Mouse (Mus musculus) G1E-ER4 (cell line): ENCODE data around the gene Cer1. TPM values are rescaled to one million over a fixed set of nuclear protein-coding genes. Genes with fewer than 3 reads are reported as not detected.

Experiments
- GATA1 ChIP-seq: IDR thresholded peaks from one replicate; pipeline ENCODE4 v1.8.0; 2012; ENCODE audit warnings: low read length, inconsistent platforms
- polyA plus RNA-seq: library from polyadenylated mRNA; stranded (reverse); fragments of >175 nt; gene quantifications from 2 replicates; pipeline ENCODE4 v1.2.3, GENCODE M21; 2012

The Cer1 gene
- polyA plus RNA-seq, 1 experiment: not detected

DNA sequence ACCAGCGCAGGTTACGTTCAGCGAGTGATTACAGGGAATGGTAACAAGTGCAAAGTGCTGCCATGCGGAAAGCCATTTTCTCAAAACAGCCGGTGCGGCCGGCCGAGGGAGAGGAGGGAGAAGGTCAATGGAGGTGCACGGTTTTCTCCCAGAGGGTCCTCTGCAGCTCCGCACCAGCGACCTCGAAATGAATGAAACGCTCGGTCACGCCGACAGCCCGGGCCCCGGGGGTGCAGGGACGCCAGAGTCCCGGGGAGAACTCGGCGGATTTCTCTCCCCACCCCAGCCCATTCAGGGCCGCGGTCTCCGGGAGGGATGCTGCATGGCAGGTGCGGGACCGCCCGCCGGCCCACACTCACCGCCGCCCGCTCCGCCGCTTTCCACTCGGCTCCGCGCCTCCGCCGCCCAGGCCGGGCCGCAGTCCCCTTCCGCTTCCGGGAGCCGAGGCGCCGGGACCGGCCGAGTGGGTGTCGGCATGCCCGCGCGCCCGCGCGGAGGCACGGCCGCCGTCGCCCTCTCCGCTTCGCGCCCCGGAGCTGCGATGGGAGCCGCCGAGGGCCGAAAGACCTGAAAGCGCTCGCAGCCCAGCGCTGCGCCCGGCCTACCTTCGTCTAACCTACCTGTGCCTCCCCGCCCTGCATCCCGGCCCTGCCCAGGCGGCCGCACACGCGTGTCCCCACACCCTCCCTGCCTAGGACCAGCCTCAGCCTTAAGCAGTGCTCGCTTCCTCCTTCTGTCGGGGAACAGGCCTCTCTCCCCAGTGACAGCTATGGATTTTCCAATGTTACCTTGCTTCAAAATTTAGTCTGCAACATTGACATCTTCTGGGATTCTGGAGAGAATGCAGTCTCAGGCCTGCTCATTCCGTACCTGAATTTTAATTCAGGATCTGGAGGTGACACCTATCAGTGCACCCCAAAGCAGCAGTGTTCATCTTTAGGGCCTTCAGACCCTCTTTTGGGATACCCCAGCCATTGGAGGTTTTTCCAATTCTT, 25.5 kb downstream of the Cer1 start, which contains the start of gene Zdhhc21:
Gene Zdhhc21 (minus strand): TSS at position 828 of the 995 bp plus-strand sequence.
- no peak for TF ChIP-seq GATA1

- no peak for TF ChIP-seq GATA1
These were observed 26.4 kb downstream of the Cer1 start for GRCm38 (mm10) chr4:82858431-82859010.

- TF ChIP-seq GATA1: no peak
These were observed 28.0 kb downstream of the Cer1 start for GRCm38 (mm10) chr4:82856986-82857385.

DNA sequence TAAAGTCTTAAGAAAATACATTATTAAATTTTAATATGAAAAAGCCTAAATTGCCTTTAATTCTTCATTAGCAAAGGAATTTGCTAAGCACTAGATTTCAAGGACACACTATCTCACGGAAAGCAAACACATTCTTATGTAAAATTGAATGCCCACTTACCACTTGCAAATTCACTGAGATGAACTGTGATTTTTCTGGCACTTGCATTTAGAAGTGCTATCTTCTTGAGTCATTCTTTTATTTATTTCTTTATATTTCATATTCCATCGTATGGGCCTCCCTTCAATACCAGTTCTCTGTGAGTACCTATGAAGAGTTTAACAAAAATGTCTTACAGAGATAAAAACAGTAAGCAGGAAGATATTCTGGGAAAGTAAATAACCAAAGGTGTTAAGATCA, 31.1 kb downstream of the Cer1 start:
- TF ChIP-seq GATA1: no peak

GRCm38 (mm10) chr4:82848552-82849234, 36.3 kb downstream of the Cer1 start:
- TF ChIP-seq GATA1: peak; percentile 28

DNA sequence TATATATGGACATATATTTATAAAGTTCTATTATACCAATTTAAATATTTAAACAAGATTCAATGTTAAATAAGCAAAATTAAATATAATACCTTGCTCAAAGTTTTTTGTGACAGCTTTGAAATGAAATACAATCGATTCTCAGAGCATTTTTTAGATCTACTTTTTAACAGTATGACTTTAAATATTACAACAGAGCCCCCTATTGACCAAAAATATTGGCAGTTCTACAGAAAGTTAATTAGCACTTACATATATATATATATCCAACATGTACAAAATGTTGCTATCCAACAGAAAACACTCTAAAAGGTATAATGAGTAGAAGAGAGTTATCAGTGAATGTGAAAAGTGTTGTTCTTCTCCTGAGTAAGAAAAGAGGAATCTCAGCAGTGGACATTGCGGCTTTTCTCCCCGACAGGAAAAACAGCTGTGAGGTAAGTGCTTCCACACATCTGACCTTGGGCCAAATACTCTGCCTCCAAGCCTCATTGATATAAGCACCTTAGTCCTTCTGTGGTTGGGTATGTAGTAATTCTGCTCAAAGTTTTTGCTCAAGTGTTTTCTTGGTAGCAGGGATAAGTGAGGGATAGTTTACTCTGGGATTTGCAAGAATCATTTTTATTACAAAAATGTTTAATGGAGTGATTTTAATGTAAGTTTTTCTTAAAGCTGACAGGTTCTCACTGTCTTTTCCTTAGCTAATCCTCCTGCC, 47.3 kb downstream of the Cer1 start:
- no peak for TF ChIP-seq GATA1

Other genes with a start within 250 kb of the Cer1 start
- gene Nfib, start 179.4 kb downstream of the Cer1 start, polyA plus RNA-seq: not detected in 2 replicates
- 2.0 and 3.0 TPM in 2 replicates for gene Zdhhc21, start 25.2 kb downstream of the Cer1 start, polyA plus RNA-seq
- gene Frem1, start 167.2 kb upstream of the Cer1 start, polyA plus RNA-seq: not detected in 2 replicates